Mouse (Mus musculus): ENCODE data around the gene Gm21820. TPM values are rescaled to one million over a fixed set of nuclear protein-coding genes. Genes with fewer than 3 reads are reported as not detected.
"Not testable (repeated sequence)": the region's sequence is repeated elsewhere in the genome, so short reads cannot be mapped to it uniquely, and the experiment has no call there.

The Gm21820 gene
- total RNA-seq (2021): not detected
- long read RNA-seq, experiment 1: 0 reads
- long read RNA-seq, experiment 2: 0 reads

GRCm38 (mm10) chrY:5249341-5249740 lies at the start of gene Gm21820:
Gene Gm21820, minus strand, starts transcription at chrY:5249441.
- DNase-seq (ENCODE audit: low spot score in 2 of 2): not testable (repeated sequence)

Other genes with a start within 250 kb of the Gm21820 start
- not detected for gene Gm20918, start 205.5 kb downstream of the Gm21820 start, total RNA-seq (2021)